Mouse (Mus musculus): Measurements from ENCODE around the gene Gm29427. TPM values are rescaled to one million over a fixed set of nuclear protein-coding genes. Genes with fewer than 3 reads are reported as not detected.

Gm29427 gene
- not detected for total RNA-seq (2021)
- long read RNA-seq: 0 reads

- peak; percentile 90 to 95 for DNase-seq (ENCODE audit: low spot score in 2 of 2)
These were observed at the start of gene Gm29427 for GRCm38 (mm10) chr1:130715561-130716217. Gene Gm29427 (minus strand): TSS chr1:130715799.

- DNase-seq (ENCODE audit: low spot score in 2 of 2): no peak
These were observed 48.4 kb upstream of the Gm29427 start for GRCm38 (mm10) chr1:130764027-130764461.

DNA sequence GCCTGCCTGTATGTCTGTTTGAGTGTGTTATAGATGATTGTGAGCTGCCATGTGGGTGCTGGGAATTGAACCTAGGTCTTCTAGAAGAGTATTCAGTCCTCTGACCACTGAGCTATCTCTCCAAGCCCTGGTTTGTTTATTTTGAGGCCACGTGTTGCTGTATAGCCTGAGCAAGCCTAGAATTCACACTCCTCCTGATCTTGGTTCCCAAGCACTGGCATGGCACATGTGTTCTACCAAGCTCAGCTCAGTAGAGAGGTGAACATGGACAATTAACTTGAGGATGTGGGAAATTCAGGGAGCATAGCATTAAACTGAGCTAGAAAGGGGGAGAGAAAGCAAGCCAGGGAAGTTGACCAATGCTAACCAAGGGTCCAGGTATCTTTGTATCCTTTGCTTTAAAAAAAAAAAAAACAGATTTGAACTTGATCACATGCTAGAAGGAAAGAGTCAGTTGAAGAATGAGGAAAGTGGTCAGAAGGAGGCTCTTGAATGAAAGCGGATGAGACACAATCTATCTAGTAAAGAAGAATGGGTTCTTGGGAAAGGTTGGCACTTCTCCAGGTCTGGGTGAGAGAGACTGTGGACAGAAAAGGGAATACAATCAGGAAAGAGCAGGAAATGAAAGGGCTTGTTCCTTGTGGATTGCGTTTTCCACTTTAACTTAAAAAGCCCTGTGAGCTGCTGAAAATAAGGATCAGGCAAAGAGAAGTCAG lies 46.6 kb upstream of the Gm29427 start:
- DNase-seq (ENCODE audit: low spot score in 2 of 2): no peak

DNA sequence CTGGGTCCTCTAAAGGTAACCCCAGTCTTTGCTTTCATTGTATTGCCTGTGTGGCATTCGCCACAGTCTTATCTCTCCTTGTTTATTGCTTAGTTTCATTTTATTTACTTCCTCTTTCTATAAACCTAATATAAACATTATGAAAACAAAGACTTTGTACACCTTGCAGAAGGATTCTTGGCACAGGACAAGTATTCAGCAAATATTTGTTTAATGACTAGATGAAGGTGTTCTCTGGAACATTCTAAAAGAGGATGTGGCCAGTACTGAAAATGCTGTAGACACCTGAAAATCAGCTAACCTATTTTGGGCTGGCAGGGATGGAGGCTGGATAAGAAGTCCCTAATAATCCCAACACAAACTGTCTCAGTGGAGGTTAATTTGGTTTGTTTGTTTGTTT lies 46.0 kb upstream of the Gm29427 start:
- no peak for DNase-seq (ENCODE audit: low spot score in 2 of 2)

GRCm38 (mm10) chr1:130759689-130760088 lies 44.1 kb upstream of the Gm29427 start:
- DNase-seq (ENCODE audit: low spot score in 2 of 2): no peak

GRCm38 (mm10) chr1:130746819-130747218 lies 31.2 kb upstream of the Gm29427 start:
- no peak for DNase-seq (ENCODE audit: low spot score in 2 of 2)

- no peak for DNase-seq (ENCODE audit: low spot score in 2 of 2)
These were observed 30.0 kb upstream of the Gm29427 start for GRCm38 (mm10) chr1:130745591-130745990.

DNA sequence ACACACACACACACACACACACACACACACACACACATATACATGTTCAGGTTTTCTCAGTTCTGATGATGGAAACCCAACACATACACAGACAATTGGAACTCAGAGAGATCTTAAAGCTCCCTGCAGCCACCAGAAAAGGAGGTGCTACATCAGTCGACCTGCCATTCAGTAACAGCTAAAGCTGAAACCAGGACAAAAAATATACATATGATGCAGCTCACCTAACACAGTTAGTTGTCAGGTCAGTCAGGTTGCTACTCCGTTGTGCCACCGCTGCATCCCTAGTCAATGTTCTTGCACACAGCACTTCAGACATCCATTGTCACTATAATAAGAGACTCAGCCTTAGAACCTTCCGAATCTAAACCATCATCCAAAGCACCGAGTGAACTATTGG lies 29.4 kb upstream of the Gm29427 start:
- no peak for DNase-seq (ENCODE audit: low spot score in 2 of 2)

- DNase-seq (ENCODE audit: low spot score in 2 of 2): no peak
These were observed 28.6 kb upstream of the Gm29427 start for GRCm38 (mm10) chr1:130744217-130744616.

DNA sequence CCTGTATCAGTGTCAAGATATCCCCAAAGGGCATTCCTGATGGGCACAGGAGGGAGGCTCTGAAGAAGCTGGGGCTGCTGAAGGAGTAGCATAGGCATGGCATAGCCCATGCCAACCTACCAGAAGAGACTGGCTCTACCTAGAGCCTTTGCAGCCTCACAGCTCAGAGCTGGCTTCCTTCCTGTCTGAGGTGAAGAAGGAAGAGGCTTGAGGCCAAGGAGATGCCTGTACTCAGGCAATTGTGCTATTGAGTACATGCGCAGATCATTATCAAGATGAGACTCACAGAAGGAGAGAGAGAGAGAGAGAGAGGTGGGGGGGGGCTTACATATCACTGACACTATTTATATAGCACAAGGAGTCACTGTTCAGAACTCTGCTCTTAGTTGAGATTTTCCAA lies 28.2 kb upstream of the Gm29427 start:
- no peak for DNase-seq (ENCODE audit: low spot score in 2 of 2)

DNA sequence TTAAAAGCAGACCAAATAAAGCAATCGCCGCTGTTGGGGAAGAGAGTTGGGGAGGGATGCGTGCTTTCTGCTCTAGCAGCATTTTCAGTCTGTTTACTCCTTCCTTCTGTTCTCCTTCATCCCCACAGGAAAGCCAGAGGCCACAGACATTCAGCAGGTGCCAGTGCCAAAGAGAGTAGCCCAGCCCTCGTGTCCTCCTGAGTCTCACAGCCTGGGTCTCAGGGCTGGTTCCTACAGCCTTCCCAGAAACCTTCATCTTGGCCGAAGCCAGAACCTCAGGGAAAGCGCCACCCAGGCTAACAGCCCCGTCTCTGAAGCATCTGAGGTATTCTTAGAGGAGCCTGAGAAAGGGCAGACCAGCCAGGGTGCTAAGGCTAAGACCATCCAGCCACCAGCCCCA lies 26.6 kb upstream of the Gm29427 start:
- DNase-seq (ENCODE audit: low spot score in 2 of 2): no peak

GRCm38 (mm10) chr1:130740781-130741720 lies 25.5 kb upstream of the Gm29427 start:
- DNase-seq (ENCODE audit: low spot score in 2 of 2): peak; percentile 41 to 59

DNA sequence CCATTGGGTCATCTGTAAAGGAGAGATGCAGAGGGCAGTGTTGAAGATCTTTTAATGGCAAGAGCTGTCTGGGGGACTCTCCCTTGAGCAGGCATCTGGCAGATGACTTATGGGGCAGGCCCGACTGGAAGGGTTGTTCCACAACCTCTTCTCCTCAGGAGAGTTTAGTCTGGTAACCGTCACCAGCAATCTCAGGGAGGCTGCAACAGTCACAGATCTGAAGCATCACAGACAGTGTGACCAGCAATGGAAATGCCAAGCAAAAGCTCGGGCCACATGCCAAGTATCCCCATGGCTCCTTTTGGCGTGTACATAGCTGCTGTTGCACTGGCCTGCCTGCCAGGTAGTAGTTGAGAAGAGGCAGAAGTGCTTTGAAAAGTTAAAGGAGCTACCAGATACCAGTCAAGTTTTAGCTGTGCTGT lies 24.6 kb upstream of the Gm29427 start:
- DNase-seq (ENCODE audit: low spot score in 2 of 2): peak; percentile 17 to 31

DNA sequence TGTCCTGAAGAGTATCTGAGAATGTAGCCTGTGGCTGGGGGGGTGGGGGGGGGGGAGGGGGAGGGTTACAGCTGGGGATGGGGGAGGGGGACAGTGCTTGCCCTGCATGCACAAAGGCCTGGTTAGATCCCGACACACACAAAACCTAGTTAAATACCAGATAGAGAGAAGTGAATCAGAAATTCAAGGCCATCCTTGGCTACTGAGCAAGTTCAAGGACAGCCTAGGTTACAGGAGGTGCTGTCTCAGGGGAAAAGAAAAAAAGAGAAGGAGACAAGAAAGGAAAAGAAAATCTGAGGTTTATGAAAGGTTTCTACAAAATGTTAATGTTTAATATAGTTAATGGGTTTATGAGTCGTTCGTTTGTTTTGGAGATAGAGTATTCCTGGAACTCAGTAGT lies 24.0 kb upstream of the Gm29427 start:
- no peak for DNase-seq (ENCODE audit: low spot score in 2 of 2)

DNA sequence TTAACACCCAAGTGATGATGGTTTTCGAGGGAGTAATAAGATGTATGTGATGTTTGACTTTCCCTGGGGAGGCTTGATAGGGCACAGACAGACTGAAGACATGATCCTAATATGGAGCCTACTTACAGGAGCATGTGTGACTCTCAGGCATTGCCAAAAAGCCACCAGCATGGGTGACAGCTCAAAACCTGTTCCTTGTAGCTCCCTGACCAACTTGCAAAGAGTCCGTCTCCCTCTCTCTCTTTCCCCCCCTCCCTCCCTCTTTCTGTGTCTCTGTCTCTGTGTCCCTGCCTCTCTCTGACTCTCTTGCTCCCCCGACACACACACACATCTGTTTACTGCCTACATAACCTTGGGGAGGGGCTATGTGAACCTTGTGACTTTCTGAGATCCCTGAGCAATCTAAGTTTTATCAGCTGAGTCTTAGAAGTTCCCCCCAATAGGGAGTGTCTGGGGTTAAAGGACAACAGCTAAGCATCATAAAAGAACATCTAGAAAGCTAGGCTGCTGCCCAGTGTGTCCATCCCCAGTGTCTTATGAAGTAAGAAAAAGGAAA lies 23.0 kb upstream of the Gm29427 start:
- no peak for DNase-seq (ENCODE audit: low spot score in 2 of 2)

DNA sequence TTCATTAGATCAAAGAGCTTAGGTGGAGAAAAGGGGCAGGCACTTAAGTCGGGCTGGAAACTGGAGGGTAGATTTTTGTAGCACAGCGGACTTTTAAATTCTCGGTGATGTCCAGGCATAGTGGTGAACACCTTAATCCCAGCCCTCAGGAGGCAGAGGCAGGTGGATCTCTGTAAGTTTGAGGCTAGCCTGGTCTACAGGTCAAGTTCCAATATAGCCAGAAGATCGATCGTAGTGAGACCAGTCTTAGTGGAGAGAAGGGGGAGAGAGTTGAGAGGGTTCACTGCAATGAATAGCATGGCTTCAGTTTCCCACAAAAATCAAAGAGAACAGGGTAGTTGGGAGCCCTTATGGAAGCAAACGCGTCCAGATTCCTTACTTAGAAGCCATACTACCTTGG lies 22.3 kb upstream of the Gm29427 start:
- no peak for DNase-seq (ENCODE audit: low spot score in 2 of 2)

- DNase-seq (ENCODE audit: low spot score in 2 of 2): no peak
These were observed 21.8 kb upstream of the Gm29427 start for GRCm38 (mm10) chr1:130737411-130737881.

DNA sequence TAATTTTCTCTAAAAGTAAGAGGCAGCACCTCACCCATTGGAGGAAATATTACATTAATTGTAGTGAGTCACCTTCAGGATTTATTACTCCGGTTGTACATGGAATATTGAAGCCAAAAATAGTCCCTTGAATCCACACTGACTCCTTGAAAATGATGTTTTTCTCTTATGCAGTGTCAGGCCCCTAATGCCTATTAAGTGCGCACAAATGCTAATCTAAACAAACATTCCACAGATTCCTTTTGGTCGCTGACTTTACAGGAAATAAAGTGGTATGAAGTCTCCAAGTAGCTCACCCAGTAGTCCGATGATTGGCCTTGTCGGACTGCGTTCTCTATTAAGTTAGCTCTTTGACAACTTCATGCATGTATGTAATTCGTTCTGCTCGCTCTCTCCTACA lies 19.3 kb upstream of the Gm29427 start:
- DNase-seq (ENCODE audit: low spot score in 2 of 2): no peak

DNA sequence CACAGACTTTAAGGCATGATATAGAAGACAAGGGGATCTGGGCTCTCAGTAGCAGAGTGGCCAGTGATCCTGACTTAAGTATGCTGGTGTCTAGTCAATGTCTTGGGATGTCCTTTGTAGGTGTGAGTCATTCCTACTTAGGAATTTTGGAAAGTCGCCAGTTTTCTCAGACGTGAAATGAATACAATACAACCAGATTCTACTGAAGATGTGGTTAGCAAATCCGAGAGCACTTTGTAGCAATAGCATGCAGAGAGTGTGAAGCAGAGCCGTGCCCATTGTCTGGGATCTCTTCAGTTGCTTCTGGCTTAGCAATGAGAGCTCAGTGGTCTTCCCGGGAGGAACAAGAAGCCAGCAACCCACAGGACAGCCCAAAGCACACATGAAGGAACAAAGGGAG lies 18.9 kb upstream of the Gm29427 start:
- DNase-seq (ENCODE audit: low spot score in 2 of 2): no peak

DNA sequence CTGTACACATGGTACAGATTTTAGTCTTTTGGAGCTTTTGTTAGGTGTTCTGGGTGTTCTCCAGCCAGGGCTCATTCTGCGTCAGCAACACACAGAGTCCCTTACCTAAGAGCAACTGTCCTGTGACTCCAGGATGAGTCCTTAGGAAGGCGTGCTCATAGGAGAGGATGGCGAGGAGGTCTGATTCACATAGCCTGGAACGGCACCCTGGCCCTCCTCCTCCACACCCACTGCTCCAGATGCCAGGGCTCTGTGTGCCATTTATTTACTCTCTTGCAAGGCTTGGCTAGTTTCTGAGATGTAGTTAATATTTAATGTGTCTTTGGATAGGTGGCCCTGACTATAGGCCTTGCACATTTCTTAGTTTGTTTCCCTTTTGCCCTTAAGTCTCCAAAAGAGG lies 18.1 kb upstream of the Gm29427 start:
- no peak for DNase-seq (ENCODE audit: low spot score in 2 of 2)
